Mouse (Mus musculus) left cerebral cortex, postnatal 4 days (tissue): ENCODE data around the gene Polr1c. TPM values are rescaled to one million over a fixed set of nuclear protein-coding genes. Genes with fewer than 3 reads are reported as not detected.

Experiments
- DNase-seq: peaks from one replicate; pipeline ENCODE4 v3.0.0-alpha.2; 2022
- intact Hi-C: fragments of 180-260 bp; cut with DNase I; formaldehyde crosslinking; loops from one replicate; pipeline ENCODE4 v1.15.1; 2025
- total RNA-seq, 2 experiments: library from RNA; stranded (reverse); gene quantifications; 2 replicates each; pipeline ENCODE4 v1.2.3; 2021

The Polr1c gene
- total RNA-seq, 2 experiments from 2014 or later, result 50.0 to 50.1 TPM

DNA sequence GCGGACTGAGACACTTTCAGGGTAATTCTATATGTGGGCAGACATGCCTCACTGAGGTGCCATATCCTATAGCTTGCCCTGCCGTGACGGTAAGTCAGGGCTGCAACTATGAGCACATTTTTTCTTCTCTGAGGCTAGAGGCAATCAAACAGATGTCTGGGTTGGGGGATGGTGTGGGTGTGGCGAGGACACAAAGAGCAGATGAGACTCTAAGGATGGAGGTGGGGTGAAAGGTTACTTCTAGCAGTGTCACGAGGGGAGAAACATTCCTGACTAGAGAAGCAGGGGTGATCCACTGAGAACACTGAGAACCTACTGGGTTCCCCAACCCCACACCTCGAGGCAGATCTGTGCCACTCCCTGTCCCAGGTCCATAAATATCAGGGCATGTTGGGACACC, 19.1 kb upstream of the Polr1c start:
- intact Hi-C loops, result loop anchor here (5.0 kb wide), 1 partner anchor 115 kb away; the partner anchor contains the start of gene Zfp318
- no peak for DNase-seq

GRCm38 (mm10) chr17:46265918-46266618, 18.2 kb upstream of the Polr1c start:
- intact Hi-C loops, result loop anchor here (5.0 kb wide), 1 partner anchor 116 kb away; the partner anchor contains the start of gene Zfp318
- DNase-seq, result peak; percentile 92

GRCm38 (mm10) chr17:46265502-46265901, 17.6 kb upstream of the Polr1c start:
- DNase-seq, result no peak
- intact Hi-C loops, result loop anchor here (5.0 kb wide), 1 partner anchor 117 kb away; the partner anchor contains the start of gene Zfp318

GRCm38 (mm10) chr17:46262201-46262694, 14.4 kb upstream of the Polr1c start:
- no peak for DNase-seq
- intact Hi-C loops, result no loop called here

DNA sequence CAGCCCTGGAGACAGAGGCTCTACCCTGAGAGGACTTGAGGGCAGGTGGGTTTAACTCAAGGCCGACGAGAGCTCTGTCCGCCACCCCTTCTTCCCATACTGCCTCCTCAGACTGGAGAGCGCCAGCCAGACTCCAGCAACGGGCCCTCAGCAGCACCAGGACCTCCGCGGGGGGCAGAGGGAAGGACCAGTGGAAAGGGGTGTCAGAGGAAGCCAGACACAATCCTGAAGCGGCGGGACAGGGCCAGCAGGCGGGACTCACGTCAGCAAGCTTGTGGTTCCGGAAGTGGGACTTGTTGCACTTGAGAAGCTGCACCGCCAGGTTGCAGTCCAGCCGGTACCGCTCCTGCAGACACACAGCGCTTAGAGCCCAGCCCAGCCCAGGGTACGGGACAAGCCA, 11.8 kb upstream of the Polr1c start:
- DNase-seq, result no peak
- intact Hi-C loops, result no loop called here

GRCm38 (mm10) chr17:46258279-46259053, 10.6 kb upstream of the Polr1c start:
- intact Hi-C loops, result no loop called here
- no peak for DNase-seq

DNA sequence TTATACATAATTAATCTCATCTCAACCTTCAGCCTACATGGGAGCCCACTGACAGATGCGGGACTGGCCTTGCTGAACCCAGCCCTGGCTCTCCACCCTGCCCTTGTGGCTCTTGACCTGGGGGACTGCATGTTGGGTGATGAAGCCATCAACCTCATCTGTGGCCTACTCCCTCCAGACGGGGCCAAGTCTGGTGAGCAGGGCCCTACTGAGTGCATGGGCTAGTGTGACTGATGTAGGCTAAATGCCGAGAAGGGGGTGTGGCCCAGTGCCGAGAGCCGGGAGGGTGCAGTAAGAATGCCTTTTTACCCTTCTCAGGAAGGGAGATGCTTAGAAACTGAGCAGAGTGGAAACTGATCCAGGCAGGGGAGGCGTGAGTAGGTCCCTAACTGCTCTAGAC, 7.3 kb upstream of the Polr1c start:
- no peak for DNase-seq
- intact Hi-C loops, result no loop called here

GRCm38 (mm10) chr17:46254106-46254505, 6.3 kb upstream of the Polr1c start:
- intact Hi-C loops, result no loop called here
- DNase-seq, result peak; percentile 45

DNA sequence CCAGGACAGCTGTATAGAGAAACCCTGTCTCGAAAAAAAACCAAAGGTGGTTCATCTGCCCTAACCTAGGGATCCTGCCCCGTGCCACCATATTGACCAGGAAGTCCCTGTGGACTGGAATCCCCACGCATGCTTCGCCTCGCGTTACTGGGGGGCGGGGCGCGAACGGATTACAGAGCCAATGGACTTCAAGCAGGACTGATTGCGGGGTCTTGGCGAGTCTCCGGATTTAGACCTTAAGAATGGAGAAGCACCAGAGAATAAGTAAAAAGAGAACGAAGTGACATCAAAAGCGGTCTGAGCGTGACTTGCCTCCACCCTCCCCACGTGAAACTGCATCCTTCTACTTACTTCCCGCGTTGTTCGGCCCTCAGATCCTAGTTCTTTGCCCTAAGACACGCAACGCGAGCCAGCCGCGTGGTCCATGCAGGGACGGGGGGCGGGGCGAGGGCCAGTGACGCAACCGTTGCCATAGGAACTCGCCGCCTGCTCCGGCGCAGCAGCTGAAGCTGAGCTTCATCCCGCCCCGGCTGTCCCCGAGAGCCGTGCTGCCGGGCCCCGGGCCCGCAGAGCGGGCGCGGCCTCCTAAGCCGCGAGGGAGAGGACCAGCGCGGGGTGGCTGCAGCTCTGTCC, 5.7 kb upstream of the Polr1c start, which contains the start of gene Lrrc73:
Lrrc73 (plus strand) TSS at position 80 of the 633 bp plus-strand sequence.
- peak; percentile 94 for DNase-seq
- intact Hi-C loops, result no loop called here

DNA sequence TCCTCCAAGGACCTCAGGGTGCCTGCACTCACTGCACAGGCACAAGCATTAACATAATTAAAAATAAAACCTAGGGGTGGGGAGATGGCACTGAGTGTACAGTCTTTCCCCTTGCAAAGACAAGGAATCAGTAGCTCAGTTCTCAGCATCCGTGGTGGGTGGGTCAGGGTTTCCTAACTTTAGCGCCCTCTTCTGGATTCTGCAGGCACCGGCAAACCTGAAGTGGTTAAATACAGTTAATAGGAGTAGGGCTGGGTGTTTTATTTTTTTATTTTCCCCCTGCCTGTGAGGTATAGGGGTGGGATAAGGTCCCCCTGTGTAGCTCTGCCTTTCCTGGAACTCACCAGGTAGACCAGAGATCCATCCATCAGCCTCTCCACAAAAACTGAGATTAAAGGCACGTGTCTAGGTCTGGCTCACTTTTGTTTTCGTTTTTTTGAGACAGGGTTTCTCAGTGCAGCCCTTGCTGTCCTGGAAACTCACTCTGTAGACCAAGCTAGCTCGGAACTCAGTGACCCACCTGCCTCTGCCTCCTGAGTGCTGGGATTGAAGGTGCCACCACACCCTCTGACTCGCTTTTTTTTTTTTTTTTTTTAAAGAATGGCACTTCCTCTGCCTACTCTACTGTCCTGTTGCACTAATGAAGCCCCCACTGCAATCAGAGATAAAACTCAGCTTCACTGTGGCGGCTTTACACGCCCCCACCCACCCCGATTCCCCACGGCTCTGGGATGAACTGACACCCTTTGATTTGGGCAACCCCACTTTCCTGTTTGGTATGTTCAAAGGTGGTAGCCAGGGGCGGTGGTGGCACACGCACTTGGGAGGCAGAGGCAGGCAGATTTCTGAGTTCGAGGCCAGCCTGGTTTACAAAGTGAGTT, 5.0 kb upstream of the Polr1c start:
- peak; percentile 45 for DNase-seq
- intact Hi-C loops, result no loop called here

- DNase-seq, result no peak
- intact Hi-C loops, result no loop called here
These were observed 3.3 kb upstream of the Polr1c start for GRCm38 (mm10) chr17:46251174-46251573.

- DNase-seq, result no peak
- intact Hi-C loops, result no loop called here
These were observed 302 bp upstream of the Polr1c start for GRCm38 (mm10) chr17:46248189-46248522.

GRCm38 (mm10) chr17:46244579-46244978, 3.3 kb downstream of the Polr1c start:
- intact Hi-C loops, result no loop called here
- no peak for DNase-seq

- intact Hi-C loops, result no loop called here
- DNase-seq, result no peak
These were observed 4.2 kb downstream of the Polr1c start for GRCm38 (mm10) chr17:46243624-46244023.

- intact Hi-C loops, result no loop called here
These were observed 4.9 kb downstream of the Polr1c start for GRCm38 (mm10) chr17:46242993-46243392.

GRCm38 (mm10) chr17:46242274-46242673, 5.6 kb downstream of the Polr1c start:
- no peak for DNase-seq
- intact Hi-C loops, result no loop called here

More at GRCm38 (mm10) chr17:46242993-46243392, 4.9 kb downstream of the Polr1c start:
- DNase-seq, result no peak

DNA sequence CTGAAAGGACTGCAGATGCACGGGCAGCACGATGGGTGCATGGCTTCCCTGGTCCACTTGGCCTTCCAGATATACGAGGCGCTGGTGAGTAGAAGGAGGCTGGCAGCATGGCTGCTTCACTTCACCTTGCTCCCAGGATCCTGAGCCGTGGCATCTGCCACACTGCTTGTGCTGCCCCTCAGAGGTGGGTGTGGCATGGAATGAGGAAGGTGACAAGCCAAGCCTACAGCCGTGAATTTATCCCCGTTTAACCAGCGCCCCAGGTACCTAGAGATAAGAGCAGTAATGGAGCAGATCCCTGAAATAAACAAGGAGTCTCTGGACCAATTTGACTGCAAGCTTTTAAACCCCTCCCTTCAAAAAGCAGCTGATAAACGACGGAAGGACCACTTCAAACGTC, 6.4 kb downstream of the Polr1c start:
- intact Hi-C loops, result no loop called here
- no peak for DNase-seq

DNA sequence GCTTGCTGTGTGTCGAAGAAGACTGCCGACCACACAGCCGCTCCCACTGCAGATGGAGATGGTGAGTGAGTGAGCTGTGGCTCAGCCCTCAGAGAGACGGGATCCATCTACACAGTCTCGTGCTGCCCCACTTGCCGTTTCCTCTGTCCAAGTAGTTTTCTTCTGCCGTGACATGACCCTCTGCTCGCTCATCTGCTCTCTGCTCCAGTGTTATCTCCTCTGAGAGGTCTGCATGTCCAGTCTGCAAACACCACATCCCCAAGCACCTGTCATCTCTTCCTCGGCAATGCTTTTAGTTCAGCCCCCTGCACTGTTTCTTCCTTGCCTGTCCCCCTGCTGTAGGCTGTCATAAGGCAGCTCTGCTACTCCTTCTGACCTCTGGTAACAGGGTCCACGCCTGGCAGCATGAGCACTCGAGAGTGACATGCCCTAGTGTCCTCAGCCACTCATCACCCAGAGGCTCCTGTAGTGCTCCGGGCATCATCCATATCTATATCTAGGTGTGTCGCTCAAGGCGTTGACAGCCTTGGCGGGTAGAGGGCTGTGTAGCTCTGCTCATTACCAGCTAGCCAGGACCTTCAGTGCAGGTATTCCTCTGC, 8.2 kb downstream of the Polr1c start:
- DNase-seq, result no peak
- intact Hi-C loops, result no loop called here

DNA sequence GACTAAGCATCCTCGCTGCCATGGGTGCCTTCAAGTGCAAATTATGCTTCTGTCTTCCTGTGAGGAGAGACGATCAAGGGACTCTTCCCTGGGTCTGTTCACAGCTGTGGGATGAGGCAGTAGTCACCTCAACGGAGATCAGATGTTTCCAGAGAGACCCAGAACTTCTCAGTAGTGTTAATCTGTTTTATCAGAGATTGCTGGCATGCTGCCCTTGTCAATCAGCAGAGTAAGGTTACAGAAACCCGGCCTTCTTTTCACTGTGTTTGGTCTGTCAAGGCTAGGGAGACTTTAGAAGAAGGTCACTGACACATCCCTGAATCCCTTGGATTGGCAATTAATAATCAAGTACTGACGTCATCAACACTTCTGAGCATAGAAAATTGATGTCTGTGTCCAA, 10.4 kb downstream of the Polr1c start:
- no peak for DNase-seq
- intact Hi-C loops, result no loop called here

- no peak for DNase-seq
- intact Hi-C loops, result no loop called here
These were observed 10.8 kb downstream of the Polr1c start for GRCm38 (mm10) chr17:46237079-46237478.
